Mouse (Mus musculus) forebrain, embryonic 11.5 days (tissue): ENCODE data around the gene Ramp2. TPM values are rescaled to one million over a fixed set of nuclear protein-coding genes. Genes with fewer than 3 reads are reported as not detected.

ENCODE experiments used
- ATAC-seq: fragments of 200-750 bp; cut with Nextera tagmentation; replicated peaks from 2 replicates; pipeline ENCODE4 v1.8.0; 2017; ENCODE audit warnings: moderate TSS enrichment; ENCODE audit not compliant: low FRiP score
- DNase-seq: peaks from one replicate; pipeline ENCODE4 v3.0.0-alpha.2; 2017; ENCODE audit warnings: low spot score
- H3K27ac ChIP-seq: fragments of 300-500 bp; sonication (generic); 2 replicates; pipeline ENCODE4 v1.5.1; 2014; ENCODE audit warnings: low read depth, low read length
- H3K27me3 ChIP-seq: fragments of 300-500 bp; sonication (generic); 2 replicates; pipeline ENCODE4 v1.6.1; 2014; ENCODE audit warnings: mild to moderate bottlenecking, low read length, mixed read lengths; ENCODE audit not compliant: control insufficient read depth, insufficient read depth
- H3K36me3 ChIP-seq: fragments of 300-500 bp; sonication (generic); 2 replicates; pipeline ENCODE4 v1.6.1; 2014; ENCODE audit warnings: mild to moderate bottlenecking, low read length, moderate library complexity, mixed read lengths; ENCODE audit not compliant: control insufficient read depth, insufficient read depth
- H3K4me1 ChIP-seq: fragments of 300-500 bp; sonication (generic); replicated peaks from 2 replicates; pipeline ENCODE4 v1.6.1; 2014; ENCODE audit warnings: low read length, mixed read lengths; ENCODE audit not compliant: control insufficient read depth, insufficient read depth
- H3K4me2 ChIP-seq: fragments of 300-500 bp; sonication (generic); 2 replicates; pipeline ENCODE4 v1.6.1; 2014; ENCODE audit warnings: low read depth, mild to moderate bottlenecking, low read length, moderate library complexity, mixed read lengths; ENCODE audit not compliant: severe bottlenecking
- H3K4me3 ChIP-seq: fragments of 300-500 bp; sonication (generic); 2 replicates; pipeline ENCODE4 v1.5.1; 2014; ENCODE audit warnings: low read depth, low read length
- H3K9ac ChIP-seq: fragments of 300-500 bp; sonication (generic); 2 replicates; pipeline ENCODE4 v1.6.1; 2014; ENCODE audit warnings: low read length
- H3K9me3 ChIP-seq: fragments of 300-500 bp; sonication (generic); 2 replicates; pipeline ENCODE4 v1.6.1; 2016; ENCODE audit warnings: low read length, mixed read lengths; ENCODE audit not compliant: control insufficient read depth
- WGBS: fragments of 180-500 bp; shearing (Covaris S2); extraction: QIAGEN DNeasy Blood & Tissue Kit; methylation state at CpG from one replicate; pipeline ENCODE4 v1.1.7; 2014; 5-methylcytosine and 5-hydroxymethylcytosine counted together
- polyA plus RNA-seq: library from polyadenylated mRNA; unstranded; fragments of >200 nt; fragmentation: Nextera tagmentation; extraction: Ambion mirVana; gene quantifications from 2 replicates; pipeline ENCODE4 v1.2.1, GENCODE M21; 2014

Ramp2 gene
- polyA plus RNA-seq, 1 experiment from 2014 or later = 59.4 TPM

- no peaks in the 10 kb centered on the region; the same call in 1 of the 2 replicates for H3K36me3 ChIP-seq
- no peaks in the 10 kb centered on the region for H3K9me3 ChIP-seq
- H3K4me3 ChIP-seq = peak overlapping the region; percentile 86
- peak overlapping the region; percentile 90; the same call in 1 of the 2 replicates for H3K4me2 ChIP-seq
- H3K27ac ChIP-seq = no peak overlapping the region
- peaks cover 5% of the 10 kb centered on the region; the same call in 1 of the 2 replicates for H3K27me3 ChIP-seq
- H3K4me1 ChIP-seq = peaks cover 11% of the 10 kb centered on the region
- ATAC-seq (0 out of 2 replicates have a peak, but pooled peaks have one; percentile 6), DNase-seq (no peak)
- WGBS = 61% methylated on average over 14 of the region's 14 CpGs
- peak overlapping the region; percentile 5; the same call in 1 of the 2 replicates for H3K9ac ChIP-seq
Observed at GRCm38 (mm10) chr11:101279193-101279569, 33.4 kb downstream of the Ramp2 start.

GRCm38 (mm10) chr11:101280837-101281236, 35.0 kb downstream of the Ramp2 start:
- Histone ChIP-seq H3K27ac (no peak overlapping the region), H3K36me3 (no peaks in the 10 kb centered on the region; the same call in 1 of the 2 replicates), H3K9me3 (no peaks in the 10 kb centered on the region), H3K27me3 (peaks cover 5% of the 10 kb centered on the region; the same call in 1 of the 2 replicates), H3K4me1 (peaks cover 11% of the 10 kb centered on the region), H3K9ac (no peak overlapping the region), H3K4me2 (no peak overlapping the region), H3K4me3 (no peak overlapping the region)
- ATAC-seq (no peak), DNase-seq (no peak)
- 53% methylated on average over 7 of the region's 7 CpGs for WGBS

GRCm38 (mm10) chr11:101282896-101283295, 37.1 kb downstream of the Ramp2 start:
- no peaks in the 10 kb centered on the region for H3K9me3 ChIP-seq
- H3K4me2 ChIP-seq = no peak overlapping the region
- ATAC-seq (no peak), DNase-seq (peak; percentile 55)
- peaks cover 3% of the 10 kb centered on the region; the same call in 1 of the 2 replicates for H3K36me3 ChIP-seq
- peaks cover 5% of the 10 kb centered on the region; the same call in 1 of the 2 replicates for H3K27me3 ChIP-seq
- no peak overlapping the region for H3K4me3 ChIP-seq
- no peak overlapping the region for H3K27ac ChIP-seq
- H3K4me1 ChIP-seq = peaks cover 3% of the 10 kb centered on the region
- WGBS = 14% methylated on average over 5 of the region's 5 CpGs
- H3K9ac ChIP-seq = no peak overlapping the region

DNA sequence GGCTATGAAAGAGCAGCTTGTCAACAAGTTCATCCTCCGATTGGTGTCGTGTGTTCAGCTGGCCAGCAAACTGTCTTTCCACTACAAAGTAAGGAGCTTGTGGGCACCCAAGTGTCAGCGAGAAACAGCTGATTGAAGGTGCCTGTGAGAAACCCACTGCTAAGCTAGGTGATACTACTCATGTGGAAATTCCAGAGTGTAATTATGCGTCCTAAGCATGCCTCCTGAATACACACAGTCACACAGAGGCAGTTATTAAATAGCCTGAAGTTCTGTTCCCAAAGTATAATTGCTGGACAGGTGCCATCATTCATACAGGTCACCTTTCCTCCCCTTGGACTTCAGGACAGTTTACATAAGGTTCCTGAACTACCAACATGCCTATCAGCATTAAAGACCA, 38.0 kb downstream of the Ramp2 start:
- WGBS = 75% methylated on average over 4 of the region's 4 CpGs
- DNase-seq (no peak), ATAC-seq (no peak)
- Histone ChIP-seq H3K9ac (no peak overlapping the region), H3K4me3 (no peak overlapping the region), H3K4me1 (peaks cover 2% of the 10 kb centered on the region; the same call in 1 of the 2 replicates), H3K4me2 (no peak overlapping the region), H3K27me3 (peaks cover 5% of the 10 kb centered on the region; the same call in 1 of the 2 replicates), H3K27ac (no peak overlapping the region), H3K36me3 (peaks cover 3% of the 10 kb centered on the region; the same call in 1 of the 2 replicates), H3K9me3 (no peaks in the 10 kb centered on the region)

GRCm38 (mm10) chr11:101287306-101287705, 41.5 kb downstream of the Ramp2 start:
- Histone ChIP-seq H3K27me3 (0 out of 2 replicates have a peak, but pooled peaks cover under 1% of the 10 kb centered on the region), H3K4me2 (no peak overlapping the region), H3K4me3 (no peak overlapping the region), H3K9ac (no peak overlapping the region), H3K36me3 (peaks cover 8% of the 10 kb centered on the region; the same call in 1 of the 2 replicates), H3K27ac (no peak overlapping the region), H3K9me3 (no peaks in the 10 kb centered on the region), H3K4me1 (0 out of 2 replicates have a peak, but pooled peaks cover 2% of the 10 kb centered on the region)
- no peak for ATAC-seq
- 90% methylated on average over 9 of the region's 9 CpGs for WGBS
- DNase-seq = no peak

DNA sequence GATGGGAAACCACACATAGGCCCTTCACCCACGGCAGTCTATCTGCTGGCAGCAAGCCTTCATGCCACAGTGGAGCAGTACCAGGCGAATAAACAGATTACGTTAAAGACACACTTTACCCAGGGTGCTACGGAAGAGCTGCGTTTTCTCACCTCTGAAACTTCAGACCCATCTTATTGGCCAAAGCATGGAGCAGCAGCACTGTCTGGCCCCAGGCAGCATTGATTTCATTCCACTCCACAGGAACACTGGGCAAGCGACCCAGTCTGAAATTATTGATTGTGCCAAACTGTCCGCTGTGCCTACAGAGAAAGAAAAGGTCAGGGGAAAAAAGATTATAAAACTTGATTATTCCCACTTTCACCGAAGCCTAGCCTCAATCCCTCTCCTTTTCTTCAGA, 45.4 kb downstream of the Ramp2 start:
- WGBS = 93% methylated on average over 8 of the region's 8 CpGs
- no peak overlapping the region for H3K9ac ChIP-seq
- ATAC-seq = no peak

GRCm38 (mm10) chr11:101295191-101295590, 49.4 kb downstream of the Ramp2 start:
- no peak overlapping the region for H3K9ac ChIP-seq
- no peak overlapping the region for H3K27ac ChIP-seq
- ATAC-seq (no peak), DNase-seq (no peak)
- H3K4me2 ChIP-seq = no peak overlapping the region
- H3K4me3 ChIP-seq = no peak overlapping the region
- no peaks in the 10 kb centered on the region for H3K9me3 ChIP-seq
- H3K27me3 ChIP-seq = no peaks in the 10 kb centered on the region
- WGBS = 89% methylated on average over 8 of the region's 8 CpGs
- peaks cover 2% of the 10 kb centered on the region for H3K36me3 ChIP-seq
- no peaks in the 10 kb centered on the region for H3K4me1 ChIP-seq

More for the DNA sequence above, 45.4 kb downstream of the Ramp2 start:
- no peaks in the 10 kb centered on the region for H3K9me3 ChIP-seq
- no peaks in the 10 kb centered on the region for H3K4me1 ChIP-seq
- no peak for DNase-seq
- H3K36me3 ChIP-seq = peaks cover 8% of the 10 kb centered on the region
- H3K27me3 ChIP-seq = no peaks in the 10 kb centered on the region
- no peak overlapping the region for H3K4me2 ChIP-seq
- H3K4me3 ChIP-seq = no peak overlapping the region
- no peak overlapping the region for H3K27ac ChIP-seq

DNA sequence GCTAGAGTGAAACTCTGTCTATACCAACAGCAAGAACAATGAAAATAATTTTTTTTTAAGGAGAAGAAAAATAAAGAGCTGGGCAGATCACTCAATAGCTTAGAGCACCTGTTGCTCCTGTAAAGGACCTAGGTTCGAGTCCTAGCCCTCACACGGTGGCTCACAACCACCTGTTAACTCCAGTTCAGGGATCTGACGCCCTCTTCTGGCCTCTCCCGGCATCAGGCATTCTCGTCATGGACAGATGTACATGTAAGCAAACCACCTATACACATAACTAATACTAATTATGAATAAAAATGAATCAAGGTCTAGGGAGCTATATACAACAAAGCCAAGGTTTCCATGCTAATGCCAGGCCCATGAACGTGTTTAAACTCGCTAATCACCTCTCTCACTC, 55.1 kb downstream of the Ramp2 start:
- Histone ChIP-seq H3K36me3 (no peaks in the 10 kb centered on the region), H3K9ac (no peak overlapping the region), H3K27me3 (no peaks in the 10 kb centered on the region), H3K4me2 (peak overlapping the region; percentile 99), H3K4me3 (no peak overlapping the region; the same call in 1 of the 2 replicates), H3K27ac (no peak overlapping the region), H3K4me1 (peaks cover 8% of the 10 kb centered on the region), H3K9me3 (no peaks in the 10 kb centered on the region)
- DNase-seq = no peak
- ATAC-seq = no peak
- 65% methylated on average over 7 of the region's 7 CpGs for WGBS
